Mouse (Mus musculus): ENCODE measurements at regions not wholly inside any gene's neighbourhood (a gene's known extent, or its start where the extent isn't known, plus 50 kb on each side); places are given as distances from the start of the nearest gene placed in this dataset.

DNA sequence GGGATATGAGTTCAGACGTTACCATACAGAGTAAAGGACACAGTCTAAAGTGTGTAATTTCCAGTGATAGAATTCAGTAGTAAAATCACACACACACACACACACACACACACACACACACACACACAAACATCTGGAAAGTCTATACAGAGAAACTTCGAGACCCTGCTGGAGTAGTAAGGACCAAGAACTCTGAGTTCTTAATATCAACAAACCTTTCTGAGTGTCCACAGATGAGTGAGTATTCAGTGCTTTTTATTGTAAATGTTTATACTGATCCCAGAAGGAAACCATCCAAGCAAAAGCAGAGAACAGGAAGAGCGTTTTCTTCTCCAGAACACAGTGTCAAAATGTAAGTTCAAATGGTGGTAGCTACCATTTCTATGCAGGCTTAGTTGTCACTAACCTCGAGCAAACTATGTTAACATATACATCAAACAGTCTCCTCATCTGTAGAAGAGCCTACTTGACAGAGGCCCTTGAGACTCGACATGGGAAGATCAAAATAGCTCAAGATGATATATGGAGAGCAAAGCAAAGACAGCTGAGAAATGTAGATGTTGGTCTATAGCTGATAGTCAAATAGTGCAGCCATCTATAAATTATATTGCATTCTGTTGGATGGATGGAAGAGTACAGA lies 248.0 kb upstream of the Noct start:
- TF ChIP-seq CTCF (IDR thresholded peaks at IDR 0.05; ENCODE audit: borderline replicate concordance, extremely low read depth, insufficient read depth, insufficient read length) (no peak), POLR2A (IDR thresholded peaks at IDR 0.05; ENCODE audit: borderline replicate concordance, extremely low read depth, insufficient read depth, insufficient read length, poor library complexity, severe bottlenecking) (no peak)

All from brain, embryonic 14.5 days (tissue).